Mouse (Mus musculus): ENCODE measurements around the gene Ttc8.

DNA sequence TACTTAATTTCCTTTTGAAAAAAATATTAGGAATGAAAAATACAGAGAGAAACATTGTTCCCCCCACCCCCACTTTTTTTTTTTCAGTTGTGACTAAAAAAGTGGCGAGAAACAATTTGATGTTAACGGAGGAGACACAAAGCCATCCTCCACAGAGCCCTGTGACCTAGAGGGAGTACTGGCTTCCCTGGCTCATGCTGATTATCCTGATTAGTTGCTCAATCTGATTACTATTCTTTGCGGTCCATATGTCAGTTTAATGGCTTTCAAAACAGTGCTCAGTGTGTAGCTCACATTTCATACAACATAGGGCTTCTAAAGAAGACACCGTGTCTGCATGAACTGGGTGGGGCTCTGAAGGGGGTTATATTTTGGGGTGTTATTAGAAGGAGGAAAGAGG is 12.1 kb downstream of the Ttc8 start:
- TF ChIP-seq CTCF (IDR thresholded peaks at IDR 0.05 in 2 of 3, conservative IDR thresholded peaks at IDR 0.05 in 1 of 3; ENCODE audit: control insufficient read depth in 1 of 3, insufficient read depth in 1 of 3, low read depth in 2 of 3, low read length in 3 of 3, poor library complexity in 1 of 3, severe bottlenecking in 1 of 3) = no peak
- TF ChIP-seq TBP (IDR thresholded peaks at IDR 0.05; ENCODE audit: low read depth, low read length) = no peak
- no peak for TF ChIP-seq MEF2A (IDR thresholded peaks at IDR 0.05; ENCODE audit: extremely low read depth, insufficient replicate concordance, low read depth, low read length, poor library complexity, severe bottlenecking)
- TF ChIP-seq TAL1 (IDR thresholded peaks at IDR 0.05; ENCODE audit: low read length) = no peak
- no peak for TF ChIP-seq POLR2A (IDR thresholded peaks at IDR 0.05; ENCODE audit: control insufficient read depth in 1 of 2, insufficient read depth in 1 of 2, low read depth in 1 of 2, low read length in 2 of 2, poor library complexity in 1 of 2)
- no peak for TF ChIP-seq CHD1 (IDR thresholded peaks at IDR 0.05; ENCODE audit: low read depth, low read length)
- TF ChIP-seq POLR2AphosphoS2 (IDR thresholded peaks at IDR 0.05; ENCODE audit: low read length) = no peak

Data from MEL (cell line).